Mouse (Mus musculus) cerebellum, adult 2 months (tissue): Measurements from ENCODE around the gene Lonp1. TPM values are rescaled to one million over a fixed set of nuclear protein-coding genes. Genes with fewer than 3 reads are reported as not detected.

ENCODE experiments used
- DNase-seq, 2 experiments: peaks; one replicate each; pipeline ENCODE4 v3.0.0; 2021
- H3K27ac ChIP-seq: fragments of 200-500 bp; 2 replicates; pipeline ENCODE4 v1.5.1; 2012; ENCODE audit warnings: low read length, control low read depth, inconsistent platforms; ENCODE audit not compliant: insufficient read depth
- H3K27me3 ChIP-seq: fragments of 200-500 bp; 2 replicates; pipeline ENCODE4 v1.6.1; 2012; ENCODE audit warnings: inconsistent platforms, mild to moderate bottlenecking, low read length, moderate library complexity; ENCODE audit not compliant: control insufficient read depth, insufficient read depth
- H3K4me1 ChIP-seq: fragments of 200-500 bp; 2 replicates; pipeline ENCODE4 v1.6.1; 2011; ENCODE audit warnings: low read length; ENCODE audit not compliant: control insufficient read depth, insufficient read depth
- H3K4me3 ChIP-seq: fragments of 200-500 bp; replicated peaks from 2 replicates; pipeline ENCODE3; 2011; ENCODE audit warnings: mild to moderate bottlenecking, low read depth, low read length, control low read depth; ENCODE audit not compliant: insufficient read depth
- CTCF ChIP-seq: fragments of 200-500 bp; IDR thresholded peaks from 2 replicates; pipeline ENCODE4 v1.5.1; 2011; ENCODE audit warnings: low read depth, mild to moderate bottlenecking, control low read depth, low read length, moderate library complexity, borderline replicate concordance; ENCODE audit not compliant: insufficient read depth
- POLR2A ChIP-seq: fragments of 200-500 bp; IDR thresholded peaks from 2 replicates; pipeline ENCODE4 v1.6.1; 2011; ENCODE audit warnings: low read length, control low read depth, borderline replicate concordance; ENCODE audit not compliant: insufficient read depth
- WGBS: fragments of 180-500 bp; shearing (Covaris S2); methylation state at CpG from one replicate; pipeline ENCODE4 v1.1.7; 2018; 5-methylcytosine and 5-hydroxymethylcytosine counted together
- polyA plus RNA-seq: library from polyadenylated mRNA; depleted of rRNA; stranded (reverse); fragments of >200 nt; gene quantifications from 2 replicates; pipeline ENCODE4 v1.2.3, GENCODE M21; 2012

Lonp1 gene
- polyA plus RNA-seq, 1 experiment: 88.7 TPM

- H3K4me1 ChIP-seq: peaks cover 16% of the 10 kb centered on the region
- no peak overlapping the region for H3K27ac ChIP-seq
- DNase-seq: no peak
- 61% methylated on average over 2 of the region's 2 CpGs for WGBS
- H3K4me3 ChIP-seq: no peak overlapping the region
- H3K27me3 ChIP-seq: no peaks in the 10 kb centered on the region
- TF ChIP-seq CTCF (no peak), POLR2A (no peak)
Measured at GRCm38 (mm10) chr17:56611323-56611722, 15.4 kb downstream of the Lonp1 start.

- Histone ChIP-seq H3K27ac (peak within 1 kb of the TSS; percentile 85), H3K27me3 (no peaks in the 10 kb centered on the region), H3K4me1 (peaks cover 5% of the 10 kb centered on the region), H3K4me3 (peak within 1 kb of the TSS; percentile 95)
- peak; percentile 97 to 99 for DNase-seq
- WGBS: under 1% methylated on average over 44 of the region's 44 CpGs
- TF ChIP-seq POLR2A (peak; percentile 91), CTCF (peak; percentile 53; the same call in 1 of the 2 replicates)
Measured at GRCm38 (mm10) chr17:56609452-56610171, 17.1 kb downstream of the Lonp1 start, which contains the start of gene 2410015M20Rik. TSS of gene 2410015M20Rik (minus strand) at chr17:56609771.

- DNase-seq: no peak
- no peaks in the 10 kb centered on the region for H3K27me3 ChIP-seq
- peaks cover 9% of the 10 kb centered on the region for H3K4me1 ChIP-seq
- 49% methylated on average over 5 of the region's 5 CpGs for WGBS
- peak overlapping the region; percentile 1; the same call in 1 of the 2 replicates for H3K27ac ChIP-seq
- peak overlapping the region; percentile 23 for H3K4me3 ChIP-seq
- TF ChIP-seq POLR2A (no peak), CTCF (no peak)
Measured at GRCm38 (mm10) chr17:56608699-56609098, 18.0 kb downstream of the Lonp1 start.

GRCm38 (mm10) chr17:56607521-56608062, 19.1 kb downstream of the Lonp1 start:
- Histone ChIP-seq H3K27me3 (no peaks in the 10 kb centered on the region), H3K4me3 (no peak overlapping the region), H3K27ac (no peak overlapping the region), H3K4me1 (peaks cover 19% of the 10 kb centered on the region)
- no peak for TF ChIP-seq CTCF
- TF ChIP-seq POLR2A: no peak
- 28% methylated on average over 3 of the region's 3 CpGs for WGBS
- DNase-seq: no peak

- TF ChIP-seq POLR2A (no peak), CTCF (no peak)
- H3K4me1 ChIP-seq: peaks cover 24% of the 10 kb centered on the region
- no peaks in the 10 kb centered on the region for H3K27me3 ChIP-seq
- H3K27ac ChIP-seq: no peak overlapping the region
- no peak for DNase-seq
- 60% methylated on average over 9 of the region's 9 CpGs for WGBS
- no peak overlapping the region for H3K4me3 ChIP-seq
Measured at GRCm38 (mm10) chr17:56605431-56605830, 21.3 kb downstream of the Lonp1 start.

GRCm38 (mm10) chr17:56604422-56604821, 22.3 kb downstream of the Lonp1 start:
- Histone ChIP-seq H3K4me1 (peaks cover 24% of the 10 kb centered on the region), H3K27ac (no peak overlapping the region), H3K27me3 (no peaks in the 10 kb centered on the region), H3K4me3 (no peak overlapping the region)
- WGBS: 84% methylated on average over 3 of the region's 3 CpGs
- no peak for DNase-seq
- TF ChIP-seq POLR2A (no peak), CTCF (no peak)

- TF ChIP-seq CTCF (no peak), POLR2A (no peak)
- Histone ChIP-seq H3K27me3 (no peaks in the 10 kb centered on the region), H3K27ac (peak overlapping the region; percentile 30; the same call in 1 of the 2 replicates), H3K4me1 (peaks cover 24% of the 10 kb centered on the region), H3K4me3 (no peak overlapping the region)
- DNase-seq: no peak
- 82% methylated on average over 9 of the region's 9 CpGs for WGBS
Measured at GRCm38 (mm10) chr17:56604070-56604380, 22.7 kb downstream of the Lonp1 start.

GRCm38 (mm10) chr17:56603186-56604069, 23.3 kb downstream of the Lonp1 start:
- Histone ChIP-seq H3K27ac (peak overlapping the region; percentile 30), H3K27me3 (no peaks in the 10 kb centered on the region), H3K4me1 (peaks cover 24% of the 10 kb centered on the region), H3K4me3 (no peak overlapping the region)
- no peak for TF ChIP-seq POLR2A
- no peak for TF ChIP-seq CTCF
- 53% methylated on average over 28 of the region's 28 CpGs for whole genome bisulfite sequencing
- peak; percentile 65 to 70 for DNase-seq
